Comparison of ENCODE assay signal across 11 mouse cellular contexts in the genomic region with DNA sequence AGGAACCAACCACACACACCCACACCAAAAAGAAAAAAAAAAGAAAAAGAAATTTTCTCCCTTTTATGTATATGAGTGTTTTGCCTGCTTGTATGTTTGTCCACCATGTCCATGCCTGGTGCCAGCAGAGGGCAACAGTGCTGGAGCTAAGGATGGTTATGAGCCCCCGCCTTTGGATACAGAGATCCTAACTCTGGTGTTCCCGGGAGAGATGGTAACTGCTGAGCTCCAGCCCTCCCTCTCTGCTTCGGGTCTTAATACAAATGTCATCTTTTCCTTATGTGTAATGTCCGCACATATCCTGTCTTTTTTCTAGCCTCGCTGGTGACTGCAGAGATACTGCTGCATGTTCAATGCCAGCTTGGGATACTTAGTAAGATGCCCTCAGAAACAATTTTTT. TPM values are rescaled to one million over a fixed set of nuclear protein-coding genes. Genes with fewer than 3 reads are reported as not detected.
DNase-seq lines count a peak whose midpoint lies in the region; ATAC-seq lines count a peak whose summit lies in the region.
"Had no signal": no experiment of that assay in that cellular context is flagged by ENCODE, and none has a peak within 500 bp of the region (broad histone marks: within the 10 kb centered on the region; RNA-seq: fewer than 3 reads in every experiment).

No protein-coding gene starts in this region.

- intact Hi-C loops in heart, postnatal 10 days (cut with DNase I), result no loop called here

- peaks cover 26% of the 10 kb centered on the region for H3K27me3 ChIP-seq in heart, embryonic 14.5 days (ENCODE audit: control insufficient read depth, insufficient read depth, low read length)
- peaks cover 26% of the 10 kb centered on the region for H3K27me3 ChIP-seq in forebrain, embryonic 12.5 days
- peaks cover 25% of the 10 kb centered on the region for H3K27me3 ChIP-seq in midbrain, embryonic 12.5 days

- 12% methylated on average over 5 of the region's 5 CpGs for WGBS in heart, embryonic 14.5 days
- 10% methylated on average over 5 of the region's 5 CpGs for WGBS in forebrain, embryonic 12.5 days
- 5% methylated on average over 5 of the region's 5 CpGs for WGBS in midbrain, embryonic 12.5 days

- H3K36me3 ChIP-seq in heart, embryonic 14.5 days (ENCODE audit: control insufficient read depth, insufficient read depth, low read length), result no peaks in the 10 kb centered on the region
- H3K36me3 ChIP-seq in forebrain, embryonic 12.5 days (replicated peaks), result no peaks in the 10 kb centered on the region
- no peaks in the 10 kb centered on the region for H3K36me3 ChIP-seq in midbrain, embryonic 12.5 days

- H3K4me3 ChIP-seq in heart, embryonic 14.5 days (ENCODE audit: control insufficient read depth in 1 of 2, insufficient read depth in 1 of 2, low read depth in 1 of 2, low read length in 2 of 2), result peak overlapping the region; percentile 42 to 45; a peak in 3 of 4 replicates
- peak overlapping the region; percentile 55 for H3K4me3 ChIP-seq in forebrain, embryonic 12.5 days (replicated peaks)
- H3K4me3 ChIP-seq in midbrain, embryonic 12.5 days, result peak overlapping the region; percentile 56

- H3K4me2 ChIP-seq in heart, embryonic 14.5 days (ENCODE audit: low read length), result peak overlapping the region; percentile 77
- H3K4me2 ChIP-seq in forebrain, embryonic 12.5 days, result peak overlapping the region; percentile 79
- H3K4me2 ChIP-seq in midbrain, embryonic 12.5 days (replicated peaks), result peak overlapping the region; percentile 73

- DNase-seq in heart, postnatal 10 days, result no peak
- DNase-seq in NIH3T3 (ENCODE audit: low read depth), result peak; percentile 66
- no peak for DNase-seq in adrenal gland, adult 18-20 months (ENCODE audit: low spot score in 2 of 2)
- DNase-seq in urinary bladder, postnatal 10 days (ENCODE audit: low spot score), result no peak

- H3K4me1 ChIP-seq in heart, embryonic 14.5 days (ENCODE audit: control insufficient read depth in 2 of 2, insufficient read depth in 2 of 2, low read length in 2 of 2), result peaks cover 5 to 18% of the 10 kb centered on the region in 2 experiments
- peaks cover 28% of the 10 kb centered on the region for H3K4me1 ChIP-seq in forebrain, embryonic 12.5 days
- H3K4me1 ChIP-seq in midbrain, embryonic 12.5 days, result peaks cover 24% of the 10 kb centered on the region

- no peaks in the 10 kb centered on the region for H3K9me3 ChIP-seq in heart, embryonic 14.5 days (ENCODE audit: control insufficient read depth, low read length)
- no peaks in the 10 kb centered on the region for H3K9me3 ChIP-seq in forebrain, embryonic 12.5 days
- H3K9me3 ChIP-seq in midbrain, embryonic 12.5 days, result no peaks in the 10 kb centered on the region

- peak overlapping the region; percentile 22 to 60; a peak in 3 of 4 replicates for H3K27ac ChIP-seq in heart, embryonic 14.5 days (replicated peaks in 1 of 2; ENCODE audit: control insufficient read depth in 1 of 2, insufficient read depth in 1 of 2, low read depth in 2 of 2, low read length in 2 of 2)
- peak overlapping the region; percentile 91 for H3K27ac ChIP-seq in forebrain, embryonic 12.5 days
- H3K27ac ChIP-seq in midbrain, embryonic 12.5 days (replicated peaks), result peak overlapping the region; percentile 95

- no peak overlapping the region for H3K9ac ChIP-seq in heart, embryonic 14.5 days (ENCODE audit: low read length)
- H3K9ac ChIP-seq in forebrain, embryonic 12.5 days, result peak overlapping the region; percentile 49
- H3K9ac ChIP-seq in midbrain, embryonic 12.5 days (replicated peaks), result peak overlapping the region; percentile 69

- no peak for ATAC-seq in heart, embryonic 14.5 days (ENCODE audit: insufficient number of reproducible peaks, insufficient read depth, low FRiP score, low read depth)
- ATAC-seq in forebrain, embryonic 12.5 days (ENCODE audit: low FRiP score), result no peak; the same call in 1 of the 2 replicates
- ATAC-seq in midbrain, embryonic 12.5 days (ENCODE audit: low FRiP score, low read depth), result no peak
- ATAC-seq in inflammation-experienced regulatory T-cells, adult 6 months, result no peak

RNA-seq across cellular contexts. Expression of a gene that starts 1.1 kb away (rescaled TPM):
- 1.3 and 1.6 TPM in 2 replicates for polyA plus RNA-seq in heart, embryonic 14.5 days (2014; fragmentation: Nextera tagmentation; extraction: Ambion mirVana)
- total RNA-seq in heart, postnatal 10 days (2021), result 1 to 10 TPM; 1.7 to 2.4 TPM
- 3.3 and 4.6 TPM in 2 replicates for polyA plus RNA-seq in forebrain, embryonic 12.5 days (2016; fragmentation: Nextera tagmentation; extraction: Ambion mirVana)
- polyA plus RNA-seq in midbrain, embryonic 12.5 days (2016; fragmentation: Nextera tagmentation; extraction: Ambion mirVana), result 5.3 and 6.1 TPM in 2 replicates
- polyA plus RNA-seq in inflammation-experienced regulatory T-cells, adult 6 months (2017; shearing (Covaris generic)), result 1 to 10 TPM; 2.1 to 2.7 (median 2.6) TPM
- total RNA-seq in adrenal gland, adult 18-20 months (2021), result 10 to 100 TPM in 1 of 2 experiments, 1 to 10 TPM in 1; 9.3 to 12.2 TPM

RNA-seq across cellular contexts. Expression of a gene that starts 2.8 kb away (rescaled TPM):
- polyA plus RNA-seq in heart, embryonic 14.5 days (2014; fragmentation: Nextera tagmentation; extraction: Ambion mirVana), result not detected in 2 replicates
- not detected for total RNA-seq in heart, postnatal 10 days (2021)
- polyA plus RNA-seq in forebrain, embryonic 12.5 days (2016; fragmentation: Nextera tagmentation; extraction: Ambion mirVana), result 0.24 and 0.28 TPM in 2 replicates
- polyA plus RNA-seq in midbrain, embryonic 12.5 days (2016; fragmentation: Nextera tagmentation; extraction: Ambion mirVana), result 0.20 and 0.33 TPM in 2 replicates
- polyA plus RNA-seq in inflammation-experienced regulatory T-cells, adult 6 months (2017; shearing (Covaris generic)), result not detected
- not detected for total RNA-seq in adrenal gland, adult 18-20 months (2021)
- total RNA-seq: MEL had no signal
- polyA plus RNA-seq: gonadal fat pad, adult 2 months; spleen, adult 2 months had no signal

RNA-seq across cellular contexts. Expression of a gene that starts 13.8 kb away (rescaled TPM):
- polyA plus RNA-seq in heart, embryonic 14.5 days (2014; fragmentation: Nextera tagmentation; extraction: Ambion mirVana), result 14.8 and 17.8 TPM in 2 replicates
- total RNA-seq in heart, postnatal 10 days (2021), result 10 to 100 TPM; 24.5 to 29.5 TPM
- 36.2 and 39.8 TPM in 2 replicates for polyA plus RNA-seq in forebrain, embryonic 12.5 days (2016; fragmentation: Nextera tagmentation; extraction: Ambion mirVana)
- polyA plus RNA-seq in midbrain, embryonic 12.5 days (2016; fragmentation: Nextera tagmentation; extraction: Ambion mirVana), result 41.6 and 43.1 TPM in 2 replicates
- 1 to 10 TPM; 1.1 to 2.6 (median 1.9) TPM for polyA plus RNA-seq in inflammation-experienced regulatory T-cells, adult 6 months (2017; shearing (Covaris generic))
- total RNA-seq in adrenal gland, adult 18-20 months (2021), result 10 to 100 TPM; 42.9 to 47.0 TPM

RNA-seq across cellular contexts. Expression of a gene that starts 33.3 kb away (rescaled TPM):
- not detected in 2 replicates for polyA plus RNA-seq in heart, embryonic 14.5 days (2014; fragmentation: Nextera tagmentation; extraction: Ambion mirVana)
- not detected for total RNA-seq in heart, postnatal 10 days (2021)
- polyA plus RNA-seq in forebrain, embryonic 12.5 days (2016; fragmentation: Nextera tagmentation; extraction: Ambion mirVana), result 0.09 TPM in 1 of 2 replicates, not detected in the other
- 0.09 and 0.10 TPM in 2 replicates for polyA plus RNA-seq in midbrain, embryonic 12.5 days (2016; fragmentation: Nextera tagmentation; extraction: Ambion mirVana)
- not detected for polyA plus RNA-seq in inflammation-experienced regulatory T-cells, adult 6 months (2017; shearing (Covaris generic))
- total RNA-seq in adrenal gland, adult 18-20 months (2021), result not detected
- total RNA-seq: MEL had no signal

RNA-seq across cellular contexts. Expression of a gene that starts 34.2 kb away (rescaled TPM):
- 15.8 and 16.3 TPM in 2 replicates for polyA plus RNA-seq in heart, embryonic 14.5 days (2014; fragmentation: Nextera tagmentation; extraction: Ambion mirVana)
- total RNA-seq in heart, postnatal 10 days (2021), result 10 to 100 TPM; 58.3 to 60.9 TPM
- 50.6 and 53.2 TPM in 2 replicates for polyA plus RNA-seq in forebrain, embryonic 12.5 days (2016; fragmentation: Nextera tagmentation; extraction: Ambion mirVana)
- 51.5 and 53.5 TPM in 2 replicates for polyA plus RNA-seq in midbrain, embryonic 12.5 days (2016; fragmentation: Nextera tagmentation; extraction: Ambion mirVana)
- polyA plus RNA-seq in inflammation-experienced regulatory T-cells, adult 6 months (2017; shearing (Covaris generic)), result 10 to 100 TPM in 1 of 3 experiments, 1 to 10 TPM in 2; 8.2 to 12.2 (median 9.2) TPM
- 100 to 1,000 TPM in 1 of 2 experiments, 10 to 100 TPM in 1; 92.0 to 105 TPM for total RNA-seq in adrenal gland, adult 18-20 months (2021)

Comparison
In these comparisons a context has a peak if more than half of its experiments do, and no peak if none do; other contexts are left out.
1. H3K27ac ChIP-seq: peak in every context shown above with its lines; median percentile 95 in midbrain, embryonic 12.5 days; 91 in forebrain, embryonic 12.5 days; 41 in heart, embryonic 14.5 days.